Mouse (Mus musculus): ENCODE measurements around the gene Usp32. TPM values are rescaled to one million over a fixed set of nuclear protein-coding genes. Genes with fewer than 3 reads are reported as not detected.

Usp32 gene
- polyA plus RNA-seq, 1 experiment from 2014 or later, result 4.1 TPM

- TF ChIP-seq CTCF (IDR thresholded peaks at IDR 0.05; ENCODE audit: low read depth), result no peak
- H3K4me3 ChIP-seq (replicated peaks; ENCODE audit: low read depth, low read length), result no peak overlapping the region
- H3K9ac ChIP-seq (ENCODE audit: low read depth, low read length), result no peak overlapping the region
- H3K4me2 ChIP-seq (ENCODE audit: low read length), result no peak overlapping the region
- H3K36me3 ChIP-seq (ENCODE audit: insufficient read depth, low read length), result no peaks in the 10 kb centered on the region
- ATAC-seq (replicated peaks; ENCODE audit: low FRiP score, low read depth) (no peak), DNase-seq (ENCODE audit: low spot score) (no peak)
- H3K27me3 ChIP-seq (ENCODE audit: insufficient read depth, low read length), result no peaks in the 10 kb centered on the region
- H3K9me3 ChIP-seq (replicated peaks; ENCODE audit: low read length), result no peaks in the 10 kb centered on the region
- H3K4me1 ChIP-seq (replicated peaks; ENCODE audit: insufficient read depth, low read length), result no peaks in the 10 kb centered on the region
- H3K27ac ChIP-seq, result no peak overlapping the region
Measured at GRCm38 (mm10) chr11:85109957-85110356, 30.0 kb downstream of the Usp32 start.

- DNase-seq (ENCODE audit: low spot score) (no peak), ATAC-seq (replicated peaks; ENCODE audit: low FRiP score, low read depth) (no peak)
- Histone ChIP-seq H3K4me1 (replicated peaks; ENCODE audit: insufficient read depth, low read length) (no peaks in the 10 kb centered on the region), H3K27me3 (ENCODE audit: insufficient read depth, low read length) (no peaks in the 10 kb centered on the region), H3K9ac (ENCODE audit: low read depth, low read length) (no peak overlapping the region), H3K36me3 (ENCODE audit: insufficient read depth, low read length) (no peaks in the 10 kb centered on the region), H3K4me3 (replicated peaks; ENCODE audit: low read depth, low read length) (no peak overlapping the region), H3K9me3 (replicated peaks; ENCODE audit: low read length) (no peaks in the 10 kb centered on the region), H3K4me2 (ENCODE audit: low read length) (no peak overlapping the region), H3K27ac (no peak overlapping the region)
- WGBS, result 96% methylated on average over 3 of the region's 3 CpGs
- TF ChIP-seq CTCF (IDR thresholded peaks at IDR 0.05; ENCODE audit: low read depth), result no peak
Measured at GRCm38 (mm10) chr11:85107217-85107616, 32.7 kb downstream of the Usp32 start.

GRCm38 (mm10) chr11:85105836-85106235, 34.1 kb downstream of the Usp32 start:
- Histone ChIP-seq H3K9me3 (replicated peaks; ENCODE audit: low read length) (no peaks in the 10 kb centered on the region), H3K27ac (no peak overlapping the region), H3K4me2 (ENCODE audit: low read length) (no peak overlapping the region), H3K27me3 (ENCODE audit: insufficient read depth, low read length) (no peaks in the 10 kb centered on the region), H3K9ac (ENCODE audit: low read depth, low read length) (no peak overlapping the region), H3K36me3 (ENCODE audit: insufficient read depth, low read length) (no peaks in the 10 kb centered on the region; the same call in 1 of the 2 replicates), H3K4me1 (replicated peaks; ENCODE audit: insufficient read depth, low read length) (no peaks in the 10 kb centered on the region), H3K4me3 (replicated peaks; ENCODE audit: low read depth, low read length) (no peak overlapping the region)
- TF ChIP-seq CTCF (IDR thresholded peaks at IDR 0.05; ENCODE audit: low read depth), result no peak
- ATAC-seq (replicated peaks; ENCODE audit: low FRiP score, low read depth) (no peak), DNase-seq (ENCODE audit: low spot score) (no peak)
- WGBS, result 78% methylated on average over 2 of the region's 2 CpGs

- Histone ChIP-seq H3K9ac (ENCODE audit: low read depth, low read length) (no peak overlapping the region), H3K4me1 (replicated peaks; ENCODE audit: insufficient read depth, low read length) (no peaks in the 10 kb centered on the region), H3K9me3 (replicated peaks; ENCODE audit: low read length) (no peaks in the 10 kb centered on the region), H3K27me3 (ENCODE audit: insufficient read depth, low read length) (no peaks in the 10 kb centered on the region), H3K36me3 (ENCODE audit: insufficient read depth, low read length) (no peaks in the 10 kb centered on the region; the same call in 1 of the 2 replicates), H3K4me2 (ENCODE audit: low read length) (no peak overlapping the region), H3K4me3 (replicated peaks; ENCODE audit: low read depth, low read length) (no peak overlapping the region), H3K27ac (no peak overlapping the region)
- WGBS, result 50% methylated on average over 2 of the region's 2 CpGs
- TF ChIP-seq CTCF (IDR thresholded peaks at IDR 0.05; ENCODE audit: low read depth), result no peak
- DNase-seq (ENCODE audit: low spot score), result no peak
- no peak for ATAC-seq (replicated peaks; ENCODE audit: low FRiP score, low read depth)
Measured at GRCm38 (mm10) chr11:85103763-85104162, 36.2 kb downstream of the Usp32 start.

GRCm38 (mm10) chr11:85095116-85095515, 44.8 kb downstream of the Usp32 start:
- Histone ChIP-seq H3K27me3 (ENCODE audit: insufficient read depth, low read length) (no peaks in the 10 kb centered on the region), H3K4me3 (replicated peaks; ENCODE audit: low read depth, low read length) (no peak overlapping the region), H3K4me2 (ENCODE audit: low read length) (no peak overlapping the region), H3K9me3 (replicated peaks; ENCODE audit: low read length) (no peaks in the 10 kb centered on the region), H3K36me3 (ENCODE audit: insufficient read depth, low read length) (0 out of 2 replicates have a peak, but pooled peaks cover 3% of the 10 kb centered on the region), H3K27ac (no peak overlapping the region), H3K4me1 (replicated peaks; ENCODE audit: insufficient read depth, low read length) (no peaks in the 10 kb centered on the region), H3K9ac (ENCODE audit: low read depth, low read length) (no peak overlapping the region)
- no peak for TF ChIP-seq CTCF (IDR thresholded peaks at IDR 0.05; ENCODE audit: low read depth)
- 59% methylated on average over 5 of the region's 5 CpGs for whole genome bisulfite sequencing
- DNase-seq (ENCODE audit: low spot score) (no peak), ATAC-seq (replicated peaks; ENCODE audit: low FRiP score, low read depth) (no peak)

- no peak for TF ChIP-seq CTCF (IDR thresholded peaks at IDR 0.05; ENCODE audit: low read depth)
- no peak overlapping the region for H3K9ac ChIP-seq (ENCODE audit: low read depth, low read length)
- no peak overlapping the region for H3K4me3 ChIP-seq (replicated peaks; ENCODE audit: low read depth, low read length)
- no peaks in the 10 kb centered on the region for H3K4me1 ChIP-seq (replicated peaks; ENCODE audit: insufficient read depth, low read length)
- DNase-seq (ENCODE audit: low spot score) (no peak), ATAC-seq (replicated peaks; ENCODE audit: low FRiP score, low read depth) (no peak)
- no peak overlapping the region for H3K27ac ChIP-seq
- H3K27me3 ChIP-seq (ENCODE audit: insufficient read depth, low read length), result no peaks in the 10 kb centered on the region
- H3K9me3 ChIP-seq (replicated peaks; ENCODE audit: low read length), result no peaks in the 10 kb centered on the region
- no peak overlapping the region for H3K4me2 ChIP-seq (ENCODE audit: low read length)
- H3K36me3 ChIP-seq (ENCODE audit: insufficient read depth, low read length), result no peaks in the 10 kb centered on the region
Measured at GRCm38 (mm10) chr11:85086253-85086652, 53.7 kb downstream of the Usp32 start.

GRCm38 (mm10) chr11:85067871-85068270, 72.1 kb downstream of the Usp32 start:
- Histone ChIP-seq H3K4me3 (replicated peaks; ENCODE audit: low read depth, low read length) (no peak overlapping the region), H3K4me2 (ENCODE audit: low read length) (no peak overlapping the region), H3K9me3 (replicated peaks; ENCODE audit: low read length) (no peaks in the 10 kb centered on the region), H3K27ac (no peak overlapping the region), H3K36me3 (ENCODE audit: insufficient read depth, low read length) (peaks cover 6% of the 10 kb centered on the region; the same call in 1 of the 2 replicates), H3K9ac (ENCODE audit: low read depth, low read length) (no peak overlapping the region), H3K27me3 (ENCODE audit: insufficient read depth, low read length) (no peaks in the 10 kb centered on the region), H3K4me1 (replicated peaks; ENCODE audit: insufficient read depth, low read length) (no peaks in the 10 kb centered on the region)
- DNase-seq (ENCODE audit: low spot score), result no peak
- TF ChIP-seq CTCF (IDR thresholded peaks at IDR 0.05; ENCODE audit: low read depth), result no peak
- no peak for ATAC-seq (replicated peaks; ENCODE audit: low FRiP score, low read depth)
- WGBS, result 98% methylated on average over 4 of the region's 4 CpGs

All from kidney, postnatal 0 days (tissue).